Mouse (Mus musculus) heart, adult 2 months (tissue): ENCODE results near the gene Tpt1.

Source experiments
- CTCF ChIP-seq: fragments of 200-600 bp; IDR thresholded peaks from 2 replicates; pipeline ENCODE4 v1.8.1; 2022; ENCODE audit warnings: antibody characterized with exemption, mild to moderate bottlenecking, moderate library complexity
- EP300 ChIP-seq: fragments of 200-500 bp; IDR thresholded peaks from 2 replicates; pipeline ENCODE4 v1.6.1; 2011; ENCODE audit warnings: low read depth, low read length, control low read depth; ENCODE audit not compliant: insufficient read depth

DNA sequence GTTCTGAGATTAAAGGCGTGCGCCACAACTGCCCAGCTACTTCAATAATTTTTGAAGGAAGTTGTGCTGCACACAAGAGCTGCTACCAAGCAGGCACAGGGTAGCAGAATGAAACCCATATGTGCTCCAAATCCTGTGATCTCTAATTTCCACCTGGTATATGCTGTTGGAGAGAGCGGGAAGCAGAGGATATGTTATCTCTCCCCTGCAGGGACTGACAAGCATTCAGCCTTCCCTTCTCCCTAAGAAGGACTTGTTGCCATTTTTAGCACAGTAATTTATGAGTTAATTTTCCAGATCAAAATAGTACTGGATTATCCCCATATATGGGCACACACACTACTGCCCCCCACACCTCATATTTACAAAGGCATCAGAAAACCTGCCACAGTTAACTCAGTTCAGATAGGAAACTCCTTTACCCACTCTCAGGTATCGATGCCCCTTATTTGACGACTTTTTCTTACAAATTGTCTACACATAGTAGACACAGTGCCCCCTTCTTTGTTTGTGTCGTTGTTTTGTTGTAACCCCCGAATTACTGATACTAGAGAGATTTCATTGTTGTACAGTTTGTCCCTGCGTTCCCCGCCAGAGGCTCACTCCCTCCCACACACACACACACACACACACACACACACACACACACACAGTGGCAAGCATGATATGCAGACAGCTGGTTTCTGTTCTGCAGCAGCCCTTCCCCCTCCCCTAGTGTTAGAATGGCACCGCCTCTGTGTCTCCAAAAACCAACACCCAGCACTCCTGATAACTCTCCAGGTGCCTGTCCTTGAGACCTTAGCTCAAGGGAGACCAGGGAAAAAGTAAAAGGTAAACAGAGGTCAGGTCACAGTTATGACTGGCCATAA is 7.6 kb upstream of the Tpt1 start:
- TF ChIP-seq EP300 (peak; percentile 88), CTCF (no peak)
